Mouse (Mus musculus) embryonic facial prominence, embryonic 13.5 days (tissue): ENCODE data around the gene Tmprss9. TPM values are rescaled to one million over a fixed set of nuclear protein-coding genes. Genes with fewer than 3 reads are reported as not detected.
A peak's percentile ranks its signal among the peaks of the same experiment; 100 is the strongest.

Experiments
- ATAC-seq: fragments of 200-750 bp; cut with Nextera tagmentation; 2 replicates; pipeline ENCODE4 v1.8.0; 2017; ENCODE audit warnings: low read depth; ENCODE audit not compliant: insufficient number of reproducible peaks, insufficient read depth, low FRiP score, low TSS enrichment
- H3K27ac ChIP-seq: fragments of 300-500 bp; sonication (generic); 2 replicates; pipeline ENCODE4 v1.5.1; 2015; ENCODE audit warnings: moderate library complexity, mild to moderate bottlenecking, inconsistent platforms
- H3K27me3 ChIP-seq: fragments of 300-500 bp; sonication (generic); 2 replicates; pipeline ENCODE4 v1.6.1; 2015; ENCODE audit warnings: mild to moderate bottlenecking, inconsistent platforms
- H3K36me3 ChIP-seq: fragments of 300-500 bp; sonication (generic); 2 replicates; pipeline ENCODE4 v1.6.1; 2015; ENCODE audit warnings: mild to moderate bottlenecking, inconsistent platforms
- H3K4me1 ChIP-seq: fragments of 300-500 bp; sonication (generic); 2 replicates; pipeline ENCODE4 v1.6.1; 2015; ENCODE audit warnings: inconsistent platforms
- H3K4me2 ChIP-seq: fragments of 300-500 bp; sonication (generic); 2 replicates; pipeline ENCODE4 v1.6.1; 2015; ENCODE audit warnings: moderate library complexity, mild to moderate bottlenecking, inconsistent platforms
- H3K4me3 ChIP-seq: fragments of 300-500 bp; sonication (generic); 2 replicates; pipeline ENCODE4 v1.5.1; 2015; ENCODE audit warnings: mild to moderate bottlenecking, inconsistent platforms
- H3K9ac ChIP-seq: fragments of 300-500 bp; sonication (generic); 2 replicates; pipeline ENCODE4 v1.6.1; 2015; ENCODE audit warnings: mild to moderate bottlenecking, inconsistent platforms
- H3K9me3 ChIP-seq: fragments of 300-500 bp; sonication (generic); 2 replicates; pipeline ENCODE4 v1.6.1; 2016; ENCODE audit warnings: inconsistent platforms
- WGBS: fragments of 180-500 bp; shearing (Covaris S2); methylation state at CpG from one replicate; pipeline ENCODE4 v1.1.7; 2015; ENCODE audit warnings: mixed read lengths; 5-methylcytosine and 5-hydroxymethylcytosine counted together
- polyA plus RNA-seq: library from polyadenylated mRNA; unstranded; fragments of >200 nt; fragmentation: Nextera tagmentation; extraction: Ambion mirVana; gene quantifications from 2 replicates; pipeline ENCODE4 v1.2.1, GENCODE M21; 2015

Gene Tmprss9
- polyA plus RNA-seq, 1 experiment from 2014 or later, result not detected

DNA sequence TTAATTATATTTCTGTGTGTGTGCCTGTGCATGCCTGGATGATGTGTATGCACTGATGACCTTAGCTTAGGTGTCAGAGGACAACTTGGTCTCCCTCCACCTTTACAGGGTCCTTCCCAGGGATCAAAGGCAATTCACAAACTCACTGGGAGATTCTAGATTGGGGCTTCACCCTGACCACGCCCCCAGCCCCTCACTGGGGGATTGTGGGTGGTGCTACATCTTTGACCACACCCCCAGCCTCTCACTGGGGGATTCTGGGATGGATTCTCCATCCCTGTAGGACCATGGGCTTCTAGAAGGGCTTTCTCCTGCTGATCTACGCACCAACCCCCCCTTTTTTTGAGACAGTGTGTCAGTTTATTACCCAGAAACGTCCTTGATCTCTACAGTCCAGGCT is 53.8 kb downstream of the Tmprss9 start:
- Histone ChIP-seq H3K36me3 (no peaks in the 10 kb centered on the region), H3K9ac (no peak overlapping the region), H3K27me3 (peaks cover 3% of the 10 kb centered on the region; the same call in 1 of the 2 replicates), H3K4me2 (no peak overlapping the region), H3K27ac (no peak overlapping the region), H3K9me3 (no peaks in the 10 kb centered on the region), H3K4me1 (peaks cover 18% of the 10 kb centered on the region), H3K4me3 (no peak overlapping the region)
- ATAC-seq, result no peak
- 46% methylated on average over 3 of the region's 3 CpGs for WGBS

DNA sequence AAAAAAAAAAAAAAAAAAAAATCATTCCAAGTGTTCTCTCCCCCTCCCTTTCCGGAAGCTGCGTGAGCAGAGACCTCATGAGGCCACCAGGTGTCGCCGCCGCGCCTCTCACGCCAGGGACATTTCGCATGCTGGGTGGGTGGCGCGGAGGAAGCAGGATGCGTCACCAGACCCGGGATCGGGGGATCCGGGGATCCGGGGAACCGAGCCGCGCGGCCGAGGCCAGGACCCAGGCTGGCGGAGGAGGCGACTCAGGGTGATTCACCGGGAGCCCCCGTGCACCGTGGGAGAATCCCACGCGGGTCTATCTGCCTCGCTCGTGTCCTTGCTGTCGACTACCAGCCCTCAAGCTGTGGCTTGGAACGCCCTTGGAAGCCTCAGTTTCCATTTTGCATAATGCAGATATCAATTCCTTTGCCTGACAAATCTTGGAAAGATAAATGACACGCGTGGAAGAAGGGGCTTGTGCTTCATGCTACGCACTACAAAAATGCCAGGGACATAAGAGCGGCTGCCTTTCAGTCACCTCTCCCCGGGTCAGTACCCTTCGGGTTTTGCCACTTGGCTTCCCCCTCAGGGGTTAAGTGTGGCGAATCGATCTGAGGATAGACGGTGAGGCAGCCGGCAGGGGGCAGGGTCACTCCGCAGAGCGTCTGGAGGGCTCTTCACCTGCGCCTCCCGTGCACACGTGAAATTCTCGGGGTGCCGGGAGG is 57.1 kb downstream of the Tmprss9 start:
- H3K4me3 ChIP-seq, result peak overlapping the region; percentile 62
- H3K36me3 ChIP-seq, result no peaks in the 10 kb centered on the region
- H3K27ac ChIP-seq, result peak overlapping the region; percentile 87
- peaks cover 43% of the 10 kb centered on the region for H3K4me1 ChIP-seq
- WGBS, result under 1% methylated on average over 48 of the region's 48 CpGs
- H3K27me3 ChIP-seq, result peaks cover 36% of the 10 kb centered on the region
- peak overlapping the region; percentile 77 for H3K9ac ChIP-seq
- no peaks in the 10 kb centered on the region for H3K9me3 ChIP-seq
- peak; percentile 27; the same call in 1 of the 2 replicates for ATAC-seq
- H3K4me2 ChIP-seq, result peak overlapping the region; percentile 91

GRCm38 (mm10) chr10:80929299-80930226 is 57.9 kb downstream of the Tmprss9 start, which contains the start of gene Gadd45b:
Gene Gadd45b (plus strand): TSS chr10:80930073.
- Histone ChIP-seq H3K9me3 (no peaks in the 10 kb centered on the region), H3K4me3 (peak within 1 kb of the TSS; percentile 62), H3K4me2 (peak within 1 kb of the TSS; percentile 91), H3K27me3 (peaks cover 44% of the 10 kb centered on the region), H3K9ac (peak within 1 kb of the TSS; percentile 80), H3K4me1 (peaks cover 51% of the 10 kb centered on the region), H3K36me3 (no peaks in the 10 kb centered on the region), H3K27ac (peak within 1 kb of the TSS; percentile 87)
- peak; percentile 86 for ATAC-seq
- under 1% methylated on average over 56 of the region's 56 CpGs for WGBS

DNA sequence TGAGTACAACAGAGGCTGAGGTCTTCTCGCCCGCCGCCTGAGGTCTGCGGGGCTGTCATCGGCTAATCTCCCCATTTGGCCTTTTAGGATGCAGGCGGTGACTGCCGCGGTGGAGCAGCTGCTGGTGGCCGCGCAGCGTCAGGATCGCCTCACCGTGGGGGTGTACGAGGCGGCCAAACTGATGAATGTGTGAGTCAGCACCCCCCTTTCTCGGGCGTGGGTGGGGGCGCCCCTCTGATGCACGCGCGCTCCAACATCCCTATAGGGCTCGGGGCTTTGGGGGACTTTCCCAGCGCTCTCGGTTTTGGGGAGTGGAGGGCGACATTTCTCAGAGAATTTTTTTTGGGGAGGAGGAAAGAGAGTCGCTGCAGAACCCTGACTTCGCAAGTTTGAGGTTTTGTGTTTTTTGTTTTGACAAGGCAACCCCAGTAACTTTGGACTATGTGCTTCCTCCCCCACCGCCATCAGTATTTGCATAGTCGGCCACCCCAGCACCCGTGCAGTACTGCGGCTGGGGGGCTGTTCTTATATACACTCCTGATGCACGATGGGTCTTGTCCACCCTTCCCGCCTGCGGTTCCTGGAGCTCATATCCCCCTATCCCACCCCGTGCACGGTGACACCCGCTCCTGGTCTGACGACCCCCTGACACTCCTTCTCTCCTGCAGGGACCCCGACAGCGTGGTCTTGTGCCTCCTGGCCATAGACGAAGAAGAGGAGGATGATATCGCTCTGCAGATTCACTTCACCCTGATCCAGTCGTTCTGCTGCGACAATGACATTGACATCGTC is 58.9 kb downstream of the Tmprss9 start:
- peak overlapping the region; percentile 91 for H3K4me2 ChIP-seq
- H3K4me3 ChIP-seq, result peak overlapping the region; percentile 62
- ATAC-seq, result no peak
- no peaks in the 10 kb centered on the region for H3K36me3 ChIP-seq
- H3K4me1 ChIP-seq, result peaks cover 59% of the 10 kb centered on the region
- H3K9ac ChIP-seq, result peak overlapping the region; percentile 80
- H3K27ac ChIP-seq, result peak overlapping the region; percentile 60; the same call in 1 of the 2 replicates
- peaks cover 46% of the 10 kb centered on the region for H3K27me3 ChIP-seq
- H3K9me3 ChIP-seq, result no peaks in the 10 kb centered on the region
- under 1% methylated on average over 45 of the region's 45 CpGs for WGBS

DNA sequence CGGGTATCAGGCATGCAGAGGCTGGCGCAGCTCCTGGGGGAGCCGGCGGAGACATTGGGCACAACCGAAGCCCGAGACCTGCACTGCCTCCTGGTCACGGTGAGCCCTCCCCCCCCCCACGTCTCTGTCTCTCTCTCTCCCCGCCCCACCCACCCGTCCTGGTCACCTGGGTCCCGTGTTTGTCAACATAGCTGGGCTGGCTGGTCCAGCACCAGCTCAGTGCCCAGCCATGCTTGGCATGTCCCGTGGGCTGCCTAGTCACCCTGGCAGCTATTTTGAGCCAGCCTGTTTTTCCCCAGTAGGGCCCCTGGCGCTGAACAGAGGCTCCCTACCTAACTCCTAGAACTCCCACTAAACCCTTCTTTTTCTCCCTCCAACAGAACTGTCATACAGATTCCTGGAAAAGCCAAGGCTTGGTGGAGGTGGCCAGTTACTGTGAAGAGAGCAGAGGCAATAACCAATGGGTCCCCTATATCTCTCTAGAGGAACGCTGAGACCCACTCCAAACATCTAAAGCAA is 59.6 kb downstream of the Tmprss9 start:
- peaks cover 66% of the 10 kb centered on the region for H3K4me1 ChIP-seq
- H3K4me3 ChIP-seq, result peak overlapping the region; percentile 62
- no peak for ATAC-seq
- H3K27me3 ChIP-seq, result peaks cover 46% of the 10 kb centered on the region
- H3K9me3 ChIP-seq, result no peaks in the 10 kb centered on the region
- 3% methylated on average over 14 of the region's 14 CpGs for WGBS
- H3K27ac ChIP-seq, result no peak overlapping the region
- H3K9ac ChIP-seq, result peak overlapping the region; percentile 80
- no peaks in the 10 kb centered on the region for H3K36me3 ChIP-seq
- H3K4me2 ChIP-seq, result peak overlapping the region; percentile 91

DNA sequence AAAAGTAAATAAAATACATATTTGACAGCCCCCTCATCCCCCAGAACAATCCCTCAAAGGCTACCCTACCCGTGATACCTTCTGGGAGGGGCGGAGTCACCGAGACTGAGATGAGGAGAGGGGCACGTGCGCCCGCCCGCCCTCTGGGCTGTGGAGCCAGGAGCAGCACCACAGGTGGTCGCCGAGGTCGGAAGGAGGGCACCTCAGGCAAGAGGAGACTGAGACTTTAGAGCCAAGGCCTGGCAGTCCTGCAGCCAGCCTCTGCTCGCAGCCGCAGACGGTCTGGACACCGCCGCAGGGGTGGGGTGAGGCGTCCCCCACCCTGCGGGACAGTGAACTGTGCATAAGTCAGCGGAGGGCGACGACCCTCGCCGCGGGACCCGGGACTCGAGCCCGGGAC is 60.0 kb downstream of the Tmprss9 start:
- no peaks in the 10 kb centered on the region for H3K36me3 ChIP-seq
- H3K4me3 ChIP-seq, result peak overlapping the region; percentile 62
- no peaks in the 10 kb centered on the region for H3K9me3 ChIP-seq
- peak overlapping the region; percentile 33 for H3K27ac ChIP-seq
- ATAC-seq, result no peak
- peak overlapping the region; percentile 80 for H3K9ac ChIP-seq
- peaks cover 70% of the 10 kb centered on the region for H3K4me1 ChIP-seq
- H3K4me2 ChIP-seq, result peak overlapping the region; percentile 91
- H3K27me3 ChIP-seq, result peaks cover 46% of the 10 kb centered on the region
- WGBS, result 2% methylated on average over 26 of the region's 26 CpGs

DNA sequence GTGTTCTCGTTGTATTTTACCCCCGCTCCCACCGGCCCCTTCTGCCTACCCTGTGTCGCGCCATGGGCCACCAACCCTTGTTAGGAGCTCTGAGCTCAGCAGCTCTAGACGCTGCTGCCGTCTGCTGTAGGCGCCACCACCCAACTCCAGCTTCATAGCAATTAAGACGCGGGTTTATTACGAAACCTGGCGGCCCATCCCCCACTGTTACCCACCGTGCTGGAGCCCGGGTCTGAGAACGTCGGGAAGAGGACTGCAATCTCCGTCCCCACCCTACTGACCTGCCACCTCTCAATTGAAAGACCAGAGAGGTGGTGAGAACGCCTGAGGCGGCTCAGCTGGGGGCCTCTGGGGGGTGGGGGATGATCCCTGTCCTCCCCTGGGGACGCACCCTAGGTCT is 60.6 kb downstream of the Tmprss9 start:
- 1% methylated on average over 20 of the region's 20 CpGs for WGBS
- ATAC-seq, result no peak
- H3K9me3 ChIP-seq, result no peaks in the 10 kb centered on the region
- H3K4me1 ChIP-seq, result peaks cover 75% of the 10 kb centered on the region
- H3K27me3 ChIP-seq, result peaks cover 46% of the 10 kb centered on the region
- H3K36me3 ChIP-seq, result no peaks in the 10 kb centered on the region
- H3K27ac ChIP-seq, result peak overlapping the region; percentile 34
- H3K9ac ChIP-seq, result peak overlapping the region; percentile 80
- peak overlapping the region; percentile 91 for H3K4me2 ChIP-seq
- H3K4me3 ChIP-seq, result peak overlapping the region; percentile 62

GRCm38 (mm10) chr10:80932700-80933420 is 61.2 kb downstream of the Tmprss9 start:
- Histone ChIP-seq H3K4me3 (peak overlapping the region; percentile 62), H3K4me2 (peak overlapping the region; percentile 91), H3K36me3 (no peaks in the 10 kb centered on the region), H3K27ac (peak overlapping the region; percentile 34), H3K27me3 (peaks cover 46% of the 10 kb centered on the region), H3K4me1 (peaks cover 82% of the 10 kb centered on the region), H3K9me3 (no peaks in the 10 kb centered on the region), H3K9ac (peak overlapping the region; percentile 80)
- WGBS, result under 1% methylated on average over 17 of the region's 17 CpGs
- ATAC-seq, result no peak

DNA sequence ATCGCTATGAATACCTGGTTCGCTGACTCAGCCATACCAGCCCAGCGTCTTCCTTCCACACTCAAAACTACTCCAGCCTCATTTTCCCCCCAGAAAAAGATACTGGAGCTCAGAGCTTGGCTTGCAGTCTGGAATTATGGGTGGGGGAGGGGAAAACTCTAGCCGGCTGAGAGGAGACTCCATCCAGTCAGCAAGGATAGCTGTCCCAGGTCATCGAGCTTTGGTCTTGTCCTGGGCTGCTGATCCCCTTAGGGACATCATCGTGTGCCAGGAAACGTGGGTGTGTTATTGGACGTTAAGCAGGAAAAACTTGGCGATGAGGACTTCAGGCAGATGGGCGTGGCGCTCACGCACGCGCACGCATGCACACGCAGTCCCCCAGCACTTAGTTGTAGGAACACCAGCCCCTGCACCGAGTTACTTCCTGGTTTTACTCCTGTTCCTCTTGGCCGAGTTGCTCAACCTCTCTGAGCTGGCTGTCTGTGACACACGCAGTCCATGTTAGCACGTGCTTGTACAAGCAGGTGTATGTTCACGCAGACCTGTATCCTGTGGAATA is 61.9 kb downstream of the Tmprss9 start:
- ATAC-seq, result no peak
- Histone ChIP-seq H3K4me3 (peak overlapping the region; percentile 62), H3K4me2 (peak overlapping the region; percentile 91), H3K9me3 (no peaks in the 10 kb centered on the region), H3K27me3 (peaks cover 46% of the 10 kb centered on the region), H3K36me3 (no peaks in the 10 kb centered on the region), H3K9ac (no peak overlapping the region), H3K27ac (peak overlapping the region; percentile 34; the same call in 1 of the 2 replicates), H3K4me1 (peaks cover 88% of the 10 kb centered on the region)
- 2% methylated on average over 21 of the region's 21 CpGs for WGBS
